Mouse (Mus musculus): ENCODE measurements around the gene Tmprss9. TPM values are rescaled to one million over a fixed set of nuclear protein-coding genes. Genes with fewer than 3 reads are reported as not detected.
A peak's percentile ranks its signal among the peaks of the same experiment; 100 is the strongest.

The Tmprss9 gene
- polyA plus RNA-seq, 1 experiment from 2014 or later = 0.05 TPM

GRCm38 (mm10) chr10:80895100-80895499 lies 23.5 kb downstream of the Tmprss9 start:
- Histone ChIP-seq H3K36me3 (ENCODE audit: insufficient read depth) (peaks cover 12% of the 10 kb centered on the region; the same call in 1 of the 2 replicates), H3K4me3 (ENCODE audit: low read depth, low read length) (no peak overlapping the region), H3K4me1 (ENCODE audit: insufficient read depth) (peaks cover 8% of the 10 kb centered on the region), H3K27me3 (ENCODE audit: insufficient read depth, low read length) (peaks cover under 1% of the 10 kb centered on the region; the same call in 1 of the 2 replicates), H3K9ac (no peak overlapping the region), H3K4me2 (no peak overlapping the region), H3K27ac (ENCODE audit: low read depth) (no peak overlapping the region), H3K9me3 (ENCODE audit: low read depth, low read length) (no peaks in the 10 kb centered on the region)
- WGBS = 83% methylated on average over 7 of the region's 7 CpGs
- DNase-seq (no peak), ATAC-seq (ENCODE audit: insufficient read depth) (no peak)
- no peak for TF ChIP-seq CTCF (IDR thresholded peaks at IDR 0.05; ENCODE audit: low read depth)

- H3K27ac ChIP-seq (ENCODE audit: low read depth) = no peak overlapping the region
- H3K27me3 ChIP-seq (ENCODE audit: insufficient read depth, low read length) = no peaks in the 10 kb centered on the region; the same call in 1 of the 2 replicates
- no peak overlapping the region for H3K4me3 ChIP-seq (ENCODE audit: low read depth, low read length)
- TF ChIP-seq CTCF (IDR thresholded peaks at IDR 0.05; ENCODE audit: low read depth) = no peak
- H3K9ac ChIP-seq = no peak overlapping the region
- ATAC-seq (ENCODE audit: insufficient read depth) (no peak), DNase-seq (no peak)
- 84% methylated on average over 6 of the region's 6 CpGs for WGBS
- H3K9me3 ChIP-seq (ENCODE audit: low read depth, low read length) = no peaks in the 10 kb centered on the region
- H3K36me3 ChIP-seq (ENCODE audit: insufficient read depth) = peaks cover 12% of the 10 kb centered on the region; the same call in 1 of the 2 replicates
- peaks cover 8% of the 10 kb centered on the region for H3K4me1 ChIP-seq (ENCODE audit: insufficient read depth)
- H3K4me2 ChIP-seq = no peak overlapping the region
Measured at GRCm38 (mm10) chr10:80895697-80896096, 24.0 kb downstream of the Tmprss9 start.

- H3K36me3 ChIP-seq (ENCODE audit: insufficient read depth) = peaks cover 18% of the 10 kb centered on the region
- no peaks in the 10 kb centered on the region for H3K9me3 ChIP-seq (ENCODE audit: low read depth, low read length)
- no peaks in the 10 kb centered on the region for H3K27me3 ChIP-seq (ENCODE audit: insufficient read depth, low read length)
- WGBS = 65% methylated on average over 24 of the region's 24 CpGs
- no peak overlapping the region for H3K27ac ChIP-seq (ENCODE audit: low read depth)
- ATAC-seq (ENCODE audit: insufficient read depth) (no peak), DNase-seq (no peak)
- H3K9ac ChIP-seq = no peak overlapping the region
- TF ChIP-seq CTCF (IDR thresholded peaks at IDR 0.05; ENCODE audit: low read depth) = no peak
- H3K4me1 ChIP-seq (ENCODE audit: insufficient read depth) = peaks cover 8% of the 10 kb centered on the region
- no peak overlapping the region for H3K4me3 ChIP-seq (ENCODE audit: low read depth, low read length)
- H3K4me2 ChIP-seq = no peak overlapping the region
Measured at GRCm38 (mm10) chr10:80896581-80897485, 25.2 kb downstream of the Tmprss9 start.

DNA sequence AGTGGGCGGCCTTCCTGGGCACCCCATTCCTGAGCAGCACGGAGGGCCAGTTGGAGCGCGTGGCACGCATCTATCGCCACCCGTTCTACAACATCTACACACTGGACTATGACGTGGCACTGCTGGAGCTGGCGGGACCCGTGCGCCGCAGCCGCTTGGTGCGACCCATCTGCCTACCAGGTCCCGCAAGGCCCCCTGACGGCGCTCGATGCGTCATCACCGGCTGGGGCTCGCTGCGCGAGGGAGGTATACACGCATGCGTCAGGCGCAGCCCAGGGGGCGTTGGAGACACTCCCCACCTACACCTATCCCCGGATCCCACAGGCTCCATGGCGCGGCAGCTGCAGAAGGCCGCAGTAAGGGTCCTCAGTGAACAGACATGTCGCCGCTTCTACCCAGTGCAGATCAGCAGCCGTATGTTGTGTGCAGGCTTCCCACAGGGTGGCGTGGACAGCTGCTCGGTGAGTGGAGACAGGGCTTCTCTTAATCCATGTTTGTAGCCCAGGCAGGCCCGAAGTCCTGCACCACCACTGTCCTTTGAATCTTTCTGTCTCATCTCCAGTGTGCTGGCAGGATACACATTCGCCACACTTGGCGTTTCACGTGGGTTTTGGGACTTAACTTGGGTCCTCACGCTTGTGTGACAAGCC lies 26.3 kb downstream of the Tmprss9 start:
- Histone ChIP-seq H3K27ac (ENCODE audit: low read depth) (no peak overlapping the region), H3K9me3 (ENCODE audit: low read depth, low read length) (no peaks in the 10 kb centered on the region), H3K27me3 (ENCODE audit: insufficient read depth, low read length) (no peaks in the 10 kb centered on the region), H3K9ac (no peak overlapping the region; the same call in 1 of the 2 replicates), H3K36me3 (ENCODE audit: insufficient read depth) (peaks cover 29% of the 10 kb centered on the region), H3K4me2 (peak overlapping the region; percentile 40; the same call in 1 of the 2 replicates), H3K4me1 (ENCODE audit: insufficient read depth) (peaks cover 8% of the 10 kb centered on the region), H3K4me3 (ENCODE audit: low read depth, low read length) (0 out of 2 replicates have a peak overlapping the region, but pooled peaks have one; percentile 15)
- peak; percentile 37 for DNase-seq
- WGBS = 29% methylated on average over 41 of the region's 41 CpGs
- no peak for ATAC-seq (ENCODE audit: insufficient read depth)
- TF ChIP-seq CTCF (IDR thresholded peaks at IDR 0.05; ENCODE audit: low read depth) = no peak

DNA sequence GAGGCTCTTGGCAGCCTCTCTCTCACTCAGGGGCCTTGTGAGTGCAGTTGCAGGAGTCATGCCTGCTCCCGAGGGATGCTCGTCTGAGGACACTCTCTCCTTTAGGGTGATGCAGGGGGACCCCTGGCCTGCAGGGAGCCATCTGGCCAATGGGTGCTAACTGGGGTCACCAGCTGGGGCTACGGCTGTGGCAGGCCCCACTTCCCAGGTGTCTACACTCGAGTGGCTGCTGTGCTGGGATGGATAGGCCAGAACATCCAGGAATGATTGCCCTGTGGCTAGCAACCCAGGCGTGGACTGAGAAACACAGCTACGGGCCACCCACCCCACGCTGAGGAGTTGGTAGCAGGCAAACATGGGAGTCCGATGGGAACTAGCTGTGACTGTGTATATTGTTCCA lies 27.4 kb downstream of the Tmprss9 start:
- TF ChIP-seq CTCF (IDR thresholded peaks at IDR 0.05; ENCODE audit: low read depth) = no peak
- Histone ChIP-seq H3K4me3 (ENCODE audit: low read depth, low read length) (peak overlapping the region; percentile 91), H3K9ac (no peak overlapping the region), H3K4me2 (peak overlapping the region; percentile 80), H3K27ac (ENCODE audit: low read depth) (no peak overlapping the region), H3K27me3 (ENCODE audit: insufficient read depth, low read length) (no peaks in the 10 kb centered on the region), H3K4me1 (ENCODE audit: insufficient read depth) (peaks cover 8% of the 10 kb centered on the region), H3K9me3 (ENCODE audit: low read depth, low read length) (no peaks in the 10 kb centered on the region), H3K36me3 (ENCODE audit: insufficient read depth) (peaks cover 40% of the 10 kb centered on the region)
- ATAC-seq (ENCODE audit: insufficient read depth) = no peak
- 82% methylated on average over 8 of the region's 8 CpGs for WGBS
- no peak for DNase-seq

DNA sequence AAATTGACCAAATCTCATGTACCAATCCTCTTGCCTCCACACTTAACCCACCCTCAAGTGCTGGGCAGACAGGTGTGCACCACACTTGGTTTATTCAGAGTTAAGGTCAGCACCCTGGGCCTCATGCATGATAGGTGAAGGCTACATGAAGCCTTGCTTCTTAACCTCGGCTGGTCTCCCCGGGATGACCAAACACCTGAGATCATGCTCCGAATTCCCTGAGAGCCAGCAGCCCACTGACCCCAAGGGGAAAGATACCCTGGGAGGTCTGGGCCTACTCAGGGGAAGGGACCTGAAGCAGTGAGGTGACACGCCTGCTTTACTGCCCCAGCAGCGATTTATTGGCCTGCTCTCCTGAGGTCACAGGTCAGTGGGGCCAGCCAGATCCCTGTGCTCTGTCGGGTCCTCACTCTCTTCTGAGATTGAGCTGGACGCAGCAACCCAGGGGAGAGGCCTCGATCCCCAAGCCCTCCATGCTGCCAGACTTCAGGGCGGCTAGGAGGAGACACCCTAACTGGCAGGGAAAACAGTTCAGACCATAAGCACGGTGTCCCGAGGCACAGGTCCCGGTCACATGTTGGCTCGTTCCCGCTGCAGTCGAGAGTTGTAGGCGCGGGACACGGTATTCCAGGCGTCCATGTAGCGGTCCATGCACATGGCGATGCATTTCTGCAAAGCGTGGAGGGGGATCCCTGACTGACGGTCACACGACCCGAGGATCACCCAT lies 28.1 kb downstream of the Tmprss9 start:
- H3K4me3 ChIP-seq (ENCODE audit: low read depth, low read length) = peak overlapping the region; percentile 91
- peaks cover 8% of the 10 kb centered on the region for H3K4me1 ChIP-seq (ENCODE audit: insufficient read depth)
- no peak for TF ChIP-seq CTCF (IDR thresholded peaks at IDR 0.05; ENCODE audit: low read depth)
- H3K27ac ChIP-seq (ENCODE audit: low read depth) = no peak overlapping the region; the same call in 1 of the 2 replicates
- H3K9ac ChIP-seq = peak overlapping the region; percentile 77
- 14% methylated on average over 25 of the region's 25 CpGs for WGBS
- DNase-seq = no peak
- H3K27me3 ChIP-seq (ENCODE audit: insufficient read depth, low read length) = no peaks in the 10 kb centered on the region
- H3K9me3 ChIP-seq (ENCODE audit: low read depth, low read length) = no peaks in the 10 kb centered on the region
- peaks cover 47% of the 10 kb centered on the region for H3K36me3 ChIP-seq (ENCODE audit: insufficient read depth)
- ATAC-seq (ENCODE audit: insufficient read depth) = no peak
- H3K4me2 ChIP-seq = peak overlapping the region; percentile 80

Measured in lung, embryonic 14.5 days (tissue).